Mouse (Mus musculus): ENCODE results near the gene Dstn.
A peak's percentile ranks its signal among the peaks of the same experiment; 100 is the strongest.

Gene Dstn

DNA sequence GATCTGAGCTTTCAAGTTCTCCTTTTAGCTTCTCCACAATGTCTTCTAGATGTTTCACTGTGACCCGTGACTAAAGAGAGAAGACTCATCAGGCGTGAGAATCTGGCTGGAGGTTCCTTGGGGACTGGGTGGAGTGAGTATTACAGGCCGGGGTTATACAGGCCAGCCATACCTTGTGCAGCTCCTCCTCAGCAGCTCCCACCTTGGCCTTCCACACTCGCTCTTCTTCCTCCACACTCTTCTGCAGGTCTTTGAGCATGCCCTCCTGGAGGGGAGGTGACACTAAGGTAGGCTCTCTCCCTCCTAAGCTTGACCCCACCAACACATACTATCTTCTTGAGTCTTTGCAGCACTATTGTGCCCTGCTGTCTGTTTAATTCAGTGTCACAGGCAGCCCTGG lies 38.8 kb downstream of the Dstn start:
- no peak for DNase-seq (ENCODE audit: low spot score in 2 of 2)

DNA sequence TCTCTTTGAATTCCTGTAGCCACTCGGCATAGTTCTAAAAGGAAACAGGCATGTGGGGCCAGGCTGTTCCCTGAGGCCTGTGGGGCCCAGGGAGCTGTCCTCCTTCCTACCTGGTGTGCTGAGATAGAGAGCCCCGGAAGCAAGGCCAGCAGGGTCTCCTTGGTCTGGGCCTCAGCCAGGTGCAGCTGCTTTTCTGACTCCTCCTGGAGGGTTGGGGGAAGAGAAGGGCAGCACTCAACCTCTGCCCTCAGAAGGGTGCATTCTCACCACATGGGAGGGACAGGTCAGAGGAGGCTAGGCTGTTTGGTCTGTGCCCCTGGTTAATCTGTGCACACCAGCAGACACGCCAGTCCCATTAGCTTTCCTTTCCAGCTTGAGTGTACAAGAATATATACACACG lies 39.9 kb downstream of the Dstn start:
- no peak for DNase-seq (ENCODE audit: low spot score in 2 of 2)

- no peak for DNase-seq (ENCODE audit: low spot score in 2 of 2)
These were observed 40.6 kb downstream of the Dstn start for GRCm38 (mm10) chr2:143955746-143956145.

GRCm38 (mm10) chr2:143962192-143962591 lies 47.1 kb downstream of the Dstn start:
- DNase-seq (ENCODE audit: low spot score in 2 of 2) = no peak

DNA sequence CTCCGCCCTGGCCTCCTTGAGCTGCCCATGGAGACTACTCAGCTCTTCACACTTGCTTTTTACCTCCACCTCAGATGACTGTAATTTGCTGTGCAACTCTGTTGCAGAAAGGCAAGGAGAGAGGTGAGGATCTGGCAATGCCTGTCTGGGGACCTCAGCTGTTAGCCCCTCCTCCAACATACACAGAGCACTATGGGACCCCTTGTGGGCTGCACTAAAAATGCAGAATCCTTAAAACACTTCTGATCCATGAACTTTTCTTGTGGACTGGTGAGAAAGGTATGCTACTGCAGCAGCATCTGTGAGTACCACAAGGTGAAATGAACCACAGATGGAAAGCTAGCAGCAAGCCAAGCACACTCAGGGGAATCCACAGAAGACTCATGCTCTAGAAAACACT lies 48.2 kb downstream of the Dstn start:
- no peak for DNase-seq (ENCODE audit: low spot score in 2 of 2)

DNA sequence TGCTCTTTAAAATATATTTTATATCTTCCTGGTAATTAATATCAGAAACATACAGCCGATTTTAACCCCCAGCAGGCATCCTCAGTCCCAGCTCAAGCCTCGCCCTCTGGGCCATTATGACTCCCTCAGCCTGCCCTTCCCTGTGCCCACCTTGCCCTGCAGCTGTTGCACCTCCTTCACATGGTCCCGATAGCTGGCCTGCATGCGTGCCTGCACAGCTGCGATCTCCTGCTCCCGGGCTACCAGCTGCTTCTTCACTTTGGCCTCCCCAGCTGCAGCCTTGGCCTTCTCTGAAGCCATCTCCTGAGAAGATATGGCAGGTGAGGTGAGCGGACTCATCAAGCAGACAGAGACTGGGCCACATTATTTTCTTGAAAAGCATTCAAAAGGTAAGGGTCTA lies 54.1 kb downstream of the Dstn start:
- DNase-seq (ENCODE audit: low spot score in 2 of 2) = no peak

DNA sequence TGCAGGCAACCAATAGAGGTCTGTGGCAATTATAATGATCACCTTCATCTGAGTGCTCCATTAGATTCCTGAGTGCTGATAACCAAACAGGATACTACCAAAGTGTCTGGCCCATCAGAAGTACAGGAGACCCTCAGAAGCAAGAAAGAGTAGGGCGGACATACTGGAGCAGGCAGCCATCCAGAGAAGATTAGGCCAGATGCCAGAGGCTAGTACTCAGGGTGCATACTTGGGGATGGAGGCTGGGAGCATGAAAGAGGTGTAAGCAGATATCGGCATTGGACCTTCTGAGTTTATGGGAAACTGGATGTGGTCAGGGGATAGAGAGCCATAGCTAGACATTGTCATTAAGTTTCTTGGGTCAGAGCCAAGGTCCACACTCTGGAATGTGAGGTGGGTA lies 55.7 kb downstream of the Dstn start:
- DNase-seq (ENCODE audit: low spot score in 2 of 2) = no peak

- no peak for DNase-seq (ENCODE audit: low spot score in 2 of 2)
These were observed 56.8 kb downstream of the Dstn start for GRCm38 (mm10) chr2:143971887-143972286.

GRCm38 (mm10) chr2:143973161-143973560 lies 58.0 kb downstream of the Dstn start:
- no peak for DNase-seq (ENCODE audit: low spot score in 2 of 2)

DNA sequence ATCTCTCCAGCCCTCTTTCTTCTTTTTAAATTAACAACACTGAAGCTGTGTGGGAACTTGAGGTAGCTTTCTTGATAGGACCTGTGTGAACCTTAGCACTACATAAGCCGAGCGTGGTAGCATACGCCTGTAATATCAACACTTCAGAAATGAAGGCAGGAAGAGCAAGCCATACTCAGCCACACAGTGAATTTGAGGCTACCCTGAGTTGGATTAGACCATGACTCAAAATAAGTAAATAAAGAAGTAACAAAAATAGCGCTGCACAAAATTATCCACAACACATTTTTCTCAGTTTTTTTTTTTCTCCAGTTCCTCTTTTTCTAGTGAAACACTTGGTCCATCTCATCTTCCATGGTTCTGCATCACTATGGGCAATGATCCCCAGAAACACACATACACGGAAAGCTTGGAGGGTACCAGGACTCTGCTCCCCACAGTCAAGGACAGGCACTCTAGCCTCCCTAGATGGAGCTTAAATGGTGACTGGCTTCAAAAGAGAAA lies 60.1 kb downstream of the Dstn start:
- DNase-seq (ENCODE audit: low spot score in 2 of 2) = no peak

- no peak for DNase-seq (ENCODE audit: low spot score in 2 of 2)
These were observed 63.5 kb downstream of the Dstn start for GRCm38 (mm10) chr2:143978444-143979147.

DNA sequence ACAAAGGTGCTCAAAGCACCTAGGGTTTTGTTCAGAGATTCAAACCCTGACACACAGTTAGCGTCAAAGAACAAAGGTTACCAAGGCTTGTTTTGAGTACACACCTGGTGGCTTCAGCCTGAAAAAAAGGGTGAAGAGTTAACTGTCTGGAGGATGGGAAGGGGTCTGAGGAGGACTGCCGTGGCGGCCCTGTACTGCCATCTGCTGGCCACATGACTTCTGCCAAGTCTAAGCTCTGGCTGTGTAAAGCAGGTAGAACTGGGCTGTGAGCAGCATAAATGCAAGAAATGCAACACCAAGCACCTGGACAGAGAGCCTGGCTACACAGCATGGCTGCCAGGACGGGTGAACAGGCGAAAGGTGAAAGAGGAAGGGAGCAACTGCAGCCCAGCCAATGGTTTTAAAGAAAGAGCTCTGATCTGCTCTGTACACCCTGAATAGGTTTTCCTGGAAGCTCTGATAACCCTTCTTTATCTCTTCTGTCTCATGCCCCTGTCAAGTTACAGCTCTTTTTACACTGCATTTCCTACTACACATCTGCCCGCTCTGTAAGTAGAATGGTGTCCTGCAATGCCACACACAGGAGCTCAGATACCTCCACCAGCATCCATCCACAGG lies 65.8 kb downstream of the Dstn start:
- peak; percentile 74 to 85 for DNase-seq (ENCODE audit: low spot score in 2 of 2)

GRCm38 (mm10) chr2:143982152-143982551 lies 67.0 kb downstream of the Dstn start:
- DNase-seq (ENCODE audit: low spot score in 2 of 2) = no peak

DNA sequence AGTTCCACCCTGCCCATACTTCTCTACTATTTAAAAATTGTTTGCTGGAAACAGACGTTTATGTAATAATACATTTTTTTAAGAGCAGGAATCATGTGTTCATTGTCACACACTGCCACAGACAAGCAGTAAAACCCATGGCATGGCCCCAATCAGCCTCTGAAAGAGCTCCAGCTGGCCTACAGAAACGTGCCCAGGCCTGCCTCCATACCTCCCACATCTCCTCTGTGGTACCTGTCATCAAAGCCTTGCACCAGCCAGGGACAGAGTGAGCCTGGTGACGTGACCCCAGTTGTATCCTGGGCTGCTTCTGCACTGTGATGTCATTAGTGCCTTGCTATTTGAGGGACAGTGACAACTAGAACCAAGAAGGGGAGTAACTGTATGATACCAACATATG lies 67.8 kb downstream of the Dstn start:
- no peak for DNase-seq (ENCODE audit: low spot score in 2 of 2)

- no peak for DNase-seq (ENCODE audit: low spot score in 2 of 2)
These were observed 68.4 kb downstream of the Dstn start for GRCm38 (mm10) chr2:143983482-143983881.

GRCm38 (mm10) chr2:143987485-143987884 lies 72.4 kb downstream of the Dstn start:
- DNase-seq (ENCODE audit: low spot score in 2 of 2) = no peak

DNA sequence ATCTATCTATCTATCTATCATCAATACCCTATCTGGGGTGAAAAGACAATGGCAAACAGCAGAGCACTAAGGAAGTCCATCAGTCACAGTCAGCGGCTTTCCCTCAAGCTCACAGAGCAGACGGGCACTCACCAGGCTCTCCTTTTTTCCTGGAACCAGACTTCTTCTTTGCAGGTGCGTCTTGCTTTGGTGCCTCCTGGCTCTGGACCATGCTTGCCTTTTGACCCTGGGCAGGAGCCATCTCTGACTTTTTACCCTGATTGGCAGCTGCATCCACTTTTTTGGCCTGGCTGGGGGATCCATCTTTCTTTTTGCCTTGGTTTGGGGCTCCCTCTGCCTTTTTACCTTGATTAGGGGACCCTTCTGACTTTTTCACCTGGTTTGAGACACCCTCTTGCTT lies 72.9 kb downstream of the Dstn start:
- DNase-seq (ENCODE audit: low spot score in 2 of 2) = no peak

- no peak for DNase-seq (ENCODE audit: low spot score in 2 of 2)
These were observed 75.9 kb downstream of the Dstn start for GRCm38 (mm10) chr2:143990997-143991396.

DNA sequence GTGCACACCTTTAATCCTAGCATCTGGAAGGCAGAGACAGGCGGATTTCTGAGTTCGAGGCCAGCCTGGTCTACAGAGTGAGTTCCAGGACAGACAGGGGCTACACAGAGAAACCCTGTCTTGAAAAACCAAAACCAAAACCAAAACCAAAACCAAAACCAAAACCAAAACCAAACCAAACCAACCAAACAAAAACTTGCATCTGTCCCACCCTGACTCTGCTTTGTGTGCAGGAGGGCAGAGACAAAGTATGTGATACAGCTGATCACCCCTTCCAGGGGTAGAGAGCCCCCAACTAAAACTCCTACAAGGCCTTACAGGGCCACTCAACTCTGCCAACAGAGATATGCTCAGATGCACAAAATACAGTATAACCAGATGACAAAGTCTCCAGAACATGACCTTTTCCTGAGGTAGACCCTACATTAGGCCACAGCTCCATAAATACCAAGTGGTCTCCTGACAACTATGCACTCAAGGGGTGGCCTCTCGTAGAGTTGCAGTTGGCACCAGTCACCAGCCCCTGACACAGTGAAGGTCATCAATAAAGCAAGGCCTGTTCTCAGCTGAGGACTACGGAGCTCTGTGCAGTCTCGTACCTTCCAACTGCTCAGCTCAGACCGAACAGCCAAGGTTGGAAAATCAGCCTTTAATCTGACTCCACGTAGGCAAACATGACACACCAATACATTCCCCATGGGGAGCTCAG lies 77.0 kb downstream of the Dstn start:
- DNase-seq (ENCODE audit: low spot score in 2 of 2) = no peak

Measured in cerebellum, postnatal 4 days (tissue).